Mouse (Mus musculus) cortical plate, adult 2 months (tissue): Measurements from ENCODE around the gene Sgsm3. TPM values are rescaled to one million over a fixed set of nuclear protein-coding genes. Genes with fewer than 3 reads are reported as not detected.
A peak's percentile ranks its signal among the peaks of the same experiment; 100 is the strongest.

Source experiments
- H3K27ac ChIP-seq: fragments of 200-500 bp; 2 replicates; pipeline ENCODE4 v1.5.1; 2012; ENCODE audit warnings: low read length, control low read depth, inconsistent platforms; ENCODE audit not compliant: insufficient read depth
- H3K4me1 ChIP-seq: fragments of 200-500 bp; 2 replicates; pipeline ENCODE4 v1.6.1; 2011; ENCODE audit warnings: low read length; ENCODE audit not compliant: control insufficient read depth, insufficient read depth
- H3K4me3 ChIP-seq: fragments of 200-500 bp; 2 replicates; pipeline ENCODE4 v1.5.1; 2011; ENCODE audit warnings: mild to moderate bottlenecking, low read length, control low read depth; ENCODE audit not compliant: insufficient read depth
- CTCF ChIP-seq: fragments of 200-500 bp; IDR thresholded peaks from 2 replicates; pipeline ENCODE4 v1.5.1; 2011; ENCODE audit warnings: mild to moderate bottlenecking, control low read depth, low read length; ENCODE audit not compliant: insufficient read depth; ENCODE audit errors: extremely low read depth
- POLR2A ChIP-seq: fragments of 200-500 bp; IDR thresholded peaks from 2 replicates; pipeline ENCODE4 v1.6.1; 2011; ENCODE audit warnings: mild to moderate bottlenecking, low read length, control low read depth; ENCODE audit not compliant: insufficient read depth; ENCODE audit errors: extremely low read depth
- polyA plus RNA-seq: library from polyadenylated mRNA; depleted of rRNA; stranded (reverse); fragments of >200 nt; gene quantifications from 2 replicates; pipeline ENCODE4 v1.2.3, GENCODE M21; 2012

Gene Sgsm3
- polyA plus RNA-seq, 1 experiment, result 89.4 TPM

GRCm38 (mm10) chr15:80941468-80942040, 36.0 kb upstream of the Sgsm3 start:
- Histone ChIP-seq H3K4me3 (no peak overlapping the region), H3K4me1 (peaks cover 4% of the 10 kb centered on the region), H3K27ac (no peak overlapping the region)
- TF ChIP-seq POLR2A (no peak), CTCF (no peak)

DNA sequence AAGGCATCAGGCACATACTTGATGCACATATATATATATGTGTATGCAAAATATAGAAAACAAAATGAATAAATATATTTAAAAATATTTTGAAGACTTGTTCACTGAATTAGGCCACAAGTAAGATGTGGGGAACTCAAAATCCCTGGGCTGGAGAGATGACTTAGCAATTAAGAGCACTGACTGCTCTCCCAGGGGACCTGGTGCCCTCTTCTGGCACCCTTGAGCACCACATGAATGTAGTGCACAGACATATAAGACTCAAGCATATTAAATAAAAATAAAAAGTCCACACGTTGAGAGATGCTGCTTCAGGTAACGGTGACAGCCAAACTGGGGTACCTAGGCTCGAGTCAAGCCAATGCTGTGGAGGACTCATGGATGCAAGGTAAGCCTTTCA, 31.7 kb upstream of the Sgsm3 start:
- no peak overlapping the region for H3K4me3 ChIP-seq
- TF ChIP-seq CTCF (peak; percentile 48), POLR2A (no peak)
- H3K4me1 ChIP-seq, result peaks cover 3% of the 10 kb centered on the region; the same call in 1 of the 2 replicates
- H3K27ac ChIP-seq, result no peak overlapping the region

- no peak within 1 kb of the TSS for H3K27ac ChIP-seq
- peak within 1 kb of the TSS; percentile 45 for H3K4me3 ChIP-seq
- TF ChIP-seq POLR2A (peak; percentile 56; the same call in 1 of the 2 replicates), CTCF (peak; percentile 81)
- H3K4me1 ChIP-seq, result peaks cover 3% of the 10 kb centered on the region; the same call in 1 of the 2 replicates
These were observed 29.1 kb upstream of the Sgsm3 start, which contains the start of gene Adsl for GRCm38 (mm10) chr15:80948145-80949135. Gene Adsl, plus strand, starts transcription at chr15:80948490.

- Histone ChIP-seq H3K27ac (no peak overlapping the region), H3K4me1 (peaks cover 3% of the 10 kb centered on the region; the same call in 1 of the 2 replicates), H3K4me3 (peak overlapping the region; percentile 45; the same call in 1 of the 2 replicates)
- no peak for TF ChIP-seq POLR2A
- no peak for TF ChIP-seq CTCF
These were observed 28.1 kb upstream of the Sgsm3 start for GRCm38 (mm10) chr15:80949431-80949830.

- no peak for TF ChIP-seq POLR2A
- no peak for TF ChIP-seq CTCF
- H3K4me1 ChIP-seq, result peaks cover 3% of the 10 kb centered on the region; the same call in 1 of the 2 replicates
- no peak overlapping the region for H3K27ac ChIP-seq
- no peak overlapping the region for H3K4me3 ChIP-seq
These were observed 27.5 kb upstream of the Sgsm3 start for GRCm38 (mm10) chr15:80950055-80950454.

GRCm38 (mm10) chr15:80953971-80954370, 23.6 kb upstream of the Sgsm3 start:
- H3K4me1 ChIP-seq, result peaks cover 6% of the 10 kb centered on the region; the same call in 1 of the 2 replicates
- TF ChIP-seq POLR2A (no peak), CTCF (no peak)
- no peak overlapping the region for H3K4me3 ChIP-seq
- no peak overlapping the region for H3K27ac ChIP-seq

DNA sequence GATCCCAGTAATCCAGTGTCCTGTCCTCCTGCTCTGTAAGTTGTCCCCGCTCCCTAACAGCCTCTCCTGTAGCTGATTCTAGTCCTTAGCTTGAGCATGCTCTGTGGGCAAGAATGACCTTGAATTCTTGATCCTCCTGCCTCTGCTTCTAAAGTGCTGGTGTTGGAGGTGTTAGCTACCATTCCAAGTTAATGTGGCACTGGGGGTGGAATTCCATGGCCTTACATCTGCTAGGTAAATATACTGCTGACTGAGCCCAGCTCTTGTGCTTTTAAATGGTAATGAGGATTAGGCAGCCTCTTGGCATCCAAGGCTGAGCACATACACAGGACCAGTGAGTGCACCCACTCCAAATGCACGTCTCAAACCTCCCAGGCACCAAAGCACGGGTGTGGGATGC, 22.7 kb upstream of the Sgsm3 start:
- TF ChIP-seq CTCF (no peak), POLR2A (no peak)
- H3K4me3 ChIP-seq, result no peak overlapping the region
- H3K4me1 ChIP-seq, result peaks cover 2% of the 10 kb centered on the region; the same call in 1 of the 2 replicates
- no peak overlapping the region for H3K27ac ChIP-seq

DNA sequence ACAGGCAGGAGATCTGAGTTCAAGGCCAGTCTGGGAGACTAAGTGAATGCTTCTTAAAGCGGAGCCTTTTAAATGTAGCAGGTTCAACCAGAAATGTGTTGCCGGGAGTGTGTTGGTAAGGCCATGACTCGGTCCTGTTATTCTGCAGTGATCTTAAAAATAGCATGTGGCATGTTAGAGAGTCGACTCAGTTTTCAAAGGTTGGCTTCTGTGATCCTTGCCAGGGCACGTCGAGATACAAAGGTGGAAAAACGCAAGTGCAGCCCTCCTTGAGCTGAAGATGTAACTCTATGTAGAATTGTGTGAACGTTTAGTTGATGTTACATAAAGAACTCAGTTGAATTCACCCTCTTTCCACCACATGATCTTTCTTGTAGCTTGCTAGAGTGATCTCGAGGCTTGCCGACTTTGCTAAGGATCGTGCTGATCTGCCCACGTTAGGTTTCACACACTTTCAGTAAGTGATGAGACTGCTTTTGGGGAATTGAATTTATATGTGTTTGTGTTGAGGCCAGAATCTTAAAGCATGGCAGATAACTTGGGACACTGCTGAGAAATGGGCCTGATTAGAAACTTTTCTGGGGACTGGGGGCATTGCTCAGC, 21.6 kb upstream of the Sgsm3 start:
- Histone ChIP-seq H3K4me3 (no peak overlapping the region), H3K4me1 (peaks cover 2% of the 10 kb centered on the region; the same call in 1 of the 2 replicates), H3K27ac (no peak overlapping the region)
- TF ChIP-seq POLR2A, result no peak
- no peak for TF ChIP-seq CTCF

- H3K4me1 ChIP-seq, result no peaks in the 10 kb centered on the region
- no peak overlapping the region for H3K27ac ChIP-seq
- no peak overlapping the region for H3K4me3 ChIP-seq
- TF ChIP-seq CTCF (no peak), POLR2A (no peak)
These were observed 8.2 kb upstream of the Sgsm3 start for GRCm38 (mm10) chr15:80969371-80969770.
